Mouse (Mus musculus) CH12.LX (cell line): ENCODE measurements around the gene Tmem50a.

Source experiments
- CHD2 ChIP-seq: IDR thresholded peaks from 2 replicates; pipeline ENCODE4 v1.6.1; 2011; ENCODE audit warnings: low read length, improper control_type of control experiment
- CTCF ChIP-seq, 2 experiments: IDR thresholded peaks in 1 of 2; conservative IDR thresholded peaks in 1 of 2; 2 replicates each; pipeline ENCODE4 v1.5.1; 2011 to 2012; ENCODE audit warnings: low read depth in 2 of 2, low read length in 2 of 2, improper control_type of control experiment in 1 of 2, inconsistent platforms in 1 of 2, mild to moderate bottlenecking in 1 of 2, moderate library complexity in 1 of 2
- POLR2A ChIP-seq: IDR thresholded peaks from 2 replicates; pipeline ENCODE4 v1.6.1; 2011; ENCODE audit warnings: low read depth, mild to moderate bottlenecking, improper control_type of control experiment, low read length
- POLR2AphosphoS2 ChIP-seq: IDR thresholded peaks from 2 replicates; pipeline ENCODE4 v1.6.1; 2011; ENCODE audit warnings: low read depth, low read length, improper control_type of control experiment
- TCF12 ChIP-seq: IDR thresholded peaks from 2 replicates; pipeline ENCODE4 v1.6.1; 2014; ENCODE audit warnings: low read depth, mild to moderate bottlenecking, inconsistent platforms, low read length, improper control_type of control experiment
- USF1 ChIP-seq: IDR thresholded peaks from 2 replicates; pipeline ENCODE4 v1.6.1; 2014; ENCODE audit warnings: low read depth, mild to moderate bottlenecking, inconsistent platforms, low read length, improper control_type of control experiment

- TF ChIP-seq POLR2A (no peak), POLR2AphosphoS2 (no peak), CTCF (conservative IDR thresholded peaks at IDR 0.05 in 1 of 2, IDR thresholded peaks at IDR 0.05 in 1 of 2; ENCODE audit: low read depth in 2 of 2, low read length in 2 of 2) (no peak), USF1 (no peak), CHD2 (no peak), TCF12 (no peak)
Observed at GRCm38 (mm10) chr4:134865789-134866188, 49.0 kb downstream of the Tmem50a start.
